Mouse (Mus musculus): ENCODE results near the gene Exoc6b.
"Not testable (repeated sequence)": the region's sequence is repeated elsewhere in the genome, so short reads cannot be mapped to it uniquely, and the experiment has no call there.

The Exoc6b gene

DNA sequence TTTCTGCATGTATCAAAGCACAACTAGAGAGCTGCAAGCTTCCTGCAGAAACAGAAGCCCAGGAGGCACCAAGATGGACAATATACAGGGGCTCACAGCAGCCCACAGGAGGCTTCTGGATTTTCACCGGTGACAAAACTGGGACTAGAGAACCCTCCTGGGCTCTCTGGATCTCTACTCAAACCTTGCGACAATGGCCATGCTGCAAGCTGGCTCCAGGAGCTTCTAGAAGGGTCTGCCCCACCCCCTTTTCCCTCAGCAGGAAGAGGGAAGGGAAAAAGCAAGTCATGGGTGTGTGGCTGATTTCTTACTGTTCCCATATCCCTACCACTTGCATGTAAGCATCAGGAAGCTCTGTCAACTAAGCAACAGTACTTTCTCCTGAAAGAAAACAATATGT lies 437.7 kb downstream of the Exoc6b start:
- no peak for DNase-seq (ENCODE audit: low read depth, low spot score)

- no peak for DNase-seq (ENCODE audit: low read depth, low spot score)
These were observed 439.0 kb downstream of the Exoc6b start for GRCm38 (mm10) chr6:84630276-84630675.

DNA sequence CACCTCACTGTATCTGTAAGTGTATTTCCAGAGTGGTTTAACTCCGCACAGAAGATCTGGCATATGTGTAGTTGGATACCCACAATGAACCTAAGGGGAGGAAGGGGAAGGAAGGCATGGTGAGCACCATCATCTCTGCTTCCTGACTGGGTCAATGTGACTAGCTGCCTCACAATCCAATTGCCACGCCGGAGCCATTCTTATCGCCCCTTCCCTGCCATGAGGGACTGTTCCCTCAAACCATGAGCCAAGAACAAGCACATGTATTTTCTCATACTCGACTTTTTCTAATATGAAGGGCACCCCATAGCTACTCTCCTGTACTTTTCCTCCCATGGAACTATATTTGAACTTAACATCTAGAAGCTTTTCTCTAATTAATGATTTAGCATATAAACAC lies 440.5 kb downstream of the Exoc6b start:
- DNase-seq (ENCODE audit: low read depth, low spot score): no peak

DNA sequence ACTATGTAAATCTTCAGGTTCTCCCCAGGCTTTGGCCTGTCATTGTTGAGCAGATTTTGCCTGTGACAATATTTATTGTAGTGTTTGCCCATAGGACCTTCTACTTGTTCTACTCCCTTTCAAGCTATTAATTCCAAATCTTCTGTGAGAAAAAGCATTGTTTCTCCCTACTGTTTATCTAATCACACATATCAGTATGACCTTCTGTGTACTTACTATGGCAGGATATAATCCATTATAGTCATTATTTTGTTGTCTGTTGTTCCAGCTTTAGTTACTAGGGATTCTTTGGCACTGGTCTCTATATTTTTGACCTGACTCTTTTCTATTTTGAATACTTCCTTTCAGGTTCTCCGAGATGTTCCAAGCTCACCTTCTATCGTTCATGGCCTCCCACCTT lies 442.9 kb downstream of the Exoc6b start:
- no peak for DNase-seq (ENCODE audit: low read depth, low spot score)

DNA sequence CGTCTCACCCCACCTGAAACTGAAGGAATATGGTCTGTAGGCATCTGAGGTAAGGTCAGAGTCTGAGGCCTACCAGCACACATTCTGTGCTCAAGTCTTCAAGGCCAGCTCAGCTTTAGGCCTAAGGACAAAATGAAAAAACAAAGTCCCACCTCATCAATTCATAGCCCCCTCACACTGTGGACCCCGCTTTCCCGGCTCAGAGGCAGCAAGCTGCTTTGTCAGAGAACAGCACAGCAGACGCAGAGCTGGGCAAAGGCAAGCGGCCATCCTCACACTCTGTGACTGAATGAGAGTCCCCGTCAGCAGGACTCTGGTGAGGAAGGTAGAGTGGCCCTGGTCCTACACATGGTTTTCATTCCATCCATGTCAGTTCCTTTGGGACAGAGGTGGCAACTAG lies 450.1 kb downstream of the Exoc6b start:
- DNase-seq (ENCODE audit: low read depth, low spot score): no peak

DNA sequence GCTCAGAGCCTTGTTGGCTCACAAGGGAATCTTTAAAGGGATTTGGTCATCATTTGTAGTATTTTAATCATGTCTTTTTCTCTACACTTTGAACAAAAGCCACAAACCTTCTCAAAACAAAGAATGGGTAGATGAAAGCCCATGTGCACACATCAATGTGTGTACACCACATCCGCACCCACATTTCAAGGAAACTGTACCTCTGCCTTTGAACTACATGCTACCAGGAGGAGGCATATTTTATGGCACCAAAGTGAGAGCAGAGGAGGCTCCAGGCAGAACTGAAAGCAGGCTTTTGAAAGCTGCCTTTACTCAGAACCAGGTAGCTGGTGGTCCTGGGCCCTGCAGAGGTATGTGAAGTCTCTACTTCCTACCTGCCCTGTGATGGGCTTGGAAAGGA lies 452.3 kb downstream of the Exoc6b start:
- DNase-seq (ENCODE audit: low read depth, low spot score): no peak

DNA sequence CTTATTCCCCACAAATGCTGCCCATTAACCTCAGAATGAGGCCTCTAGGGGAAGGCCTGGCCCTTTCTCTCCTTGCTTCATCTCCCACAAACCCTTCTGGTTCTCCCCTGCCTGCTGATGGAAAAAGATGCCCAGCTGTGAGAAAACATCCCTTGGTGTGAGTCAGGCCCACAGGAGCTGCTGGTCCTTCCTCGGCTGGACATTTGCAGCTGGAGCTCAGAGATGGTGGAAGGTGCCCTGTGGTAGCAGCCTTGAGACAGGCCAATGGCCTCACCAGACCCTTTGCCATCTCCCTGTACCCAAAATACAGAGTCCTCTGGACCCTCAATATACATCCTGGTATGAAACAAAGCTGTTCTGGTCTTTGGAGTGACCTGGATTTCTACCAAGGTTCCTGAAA lies 452.7 kb downstream of the Exoc6b start:
- DNase-seq (ENCODE audit: low read depth, low spot score): no peak

GRCm38 (mm10) chr6:84613561-84613960 lies 455.8 kb downstream of the Exoc6b start:
- no peak for DNase-seq (ENCODE audit: low read depth, low spot score)

DNA sequence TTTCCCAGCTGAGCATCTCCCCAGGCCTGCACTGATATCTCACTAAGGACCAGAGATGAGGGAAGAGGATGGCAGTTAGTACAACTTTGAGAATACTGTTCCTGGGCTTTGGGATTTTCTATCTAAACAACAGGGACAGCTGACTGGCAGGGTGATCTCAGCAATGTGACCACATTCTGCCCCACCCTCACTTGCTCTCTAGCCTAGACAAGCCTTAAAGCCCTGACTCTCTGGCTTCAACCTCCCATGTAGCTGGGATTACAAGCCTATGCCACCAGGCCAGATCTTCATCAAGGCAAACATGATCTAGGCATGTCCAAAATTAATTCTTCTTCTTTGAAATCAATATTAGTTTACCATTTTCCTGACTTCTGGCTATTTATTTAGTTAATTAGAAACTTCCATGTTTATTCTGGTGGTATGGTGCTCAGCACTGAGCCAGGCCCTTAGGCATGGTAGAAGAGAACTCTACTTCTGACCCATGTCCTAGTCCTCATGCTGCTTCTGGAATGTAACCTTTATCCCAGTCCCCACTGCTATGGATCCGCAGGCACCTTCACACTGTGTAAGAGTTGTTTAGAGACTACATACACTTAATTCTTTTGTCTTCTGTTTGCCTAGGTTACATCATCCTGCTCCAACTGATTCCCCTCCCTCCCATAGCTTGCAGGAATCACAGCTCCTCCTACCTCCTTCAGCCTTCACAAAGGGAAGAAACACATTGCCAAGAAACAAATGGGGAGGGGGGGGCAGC lies 468.0 kb downstream of the Exoc6b start:
- peak; percentile 9 for DNase-seq (ENCODE audit: low read depth, low spot score)

DNA sequence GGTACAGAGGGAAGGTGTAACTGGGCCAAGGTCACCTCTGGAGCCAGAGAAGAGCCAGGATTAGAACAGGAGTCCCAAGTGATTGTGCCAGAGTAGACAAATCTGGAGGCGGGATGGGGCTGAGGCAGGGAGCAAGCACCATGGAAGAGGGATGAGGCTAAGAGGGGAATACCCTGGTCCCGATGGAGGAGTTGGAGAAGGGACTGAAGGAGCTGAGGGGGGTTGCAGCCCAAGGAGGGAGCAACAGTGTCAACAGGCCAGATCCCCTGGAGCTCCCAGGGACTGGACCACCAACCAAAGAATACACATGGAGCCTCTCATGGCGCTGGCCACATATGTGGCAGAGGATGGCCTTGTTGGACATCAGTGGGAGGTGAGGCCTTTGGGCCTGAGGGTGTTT lies 470.0 kb downstream of the Exoc6b start:
- not testable (repeated sequence) for DNase-seq (ENCODE audit: low read depth, low spot score)

DNA sequence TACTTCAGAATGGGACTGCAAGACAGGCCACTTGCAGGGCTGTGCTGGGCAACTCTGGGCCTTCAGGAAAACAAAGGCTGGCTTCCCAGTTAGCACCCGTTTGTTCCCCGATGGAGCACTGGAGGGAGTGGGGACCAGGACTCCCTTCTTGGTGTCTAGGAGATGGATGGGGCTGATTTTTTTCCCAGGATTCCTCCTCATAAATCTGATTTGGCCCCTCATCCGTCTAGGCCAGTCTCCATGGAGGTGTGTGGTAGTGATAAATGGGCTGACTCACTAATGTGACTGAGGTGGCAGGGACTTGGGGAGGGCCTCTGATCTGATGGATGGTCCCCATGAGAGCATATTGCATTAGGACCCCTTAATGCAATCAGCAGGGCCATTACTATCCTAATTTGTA lies 470.6 kb downstream of the Exoc6b start:
- no peak for DNase-seq (ENCODE audit: low read depth, low spot score)

DNA sequence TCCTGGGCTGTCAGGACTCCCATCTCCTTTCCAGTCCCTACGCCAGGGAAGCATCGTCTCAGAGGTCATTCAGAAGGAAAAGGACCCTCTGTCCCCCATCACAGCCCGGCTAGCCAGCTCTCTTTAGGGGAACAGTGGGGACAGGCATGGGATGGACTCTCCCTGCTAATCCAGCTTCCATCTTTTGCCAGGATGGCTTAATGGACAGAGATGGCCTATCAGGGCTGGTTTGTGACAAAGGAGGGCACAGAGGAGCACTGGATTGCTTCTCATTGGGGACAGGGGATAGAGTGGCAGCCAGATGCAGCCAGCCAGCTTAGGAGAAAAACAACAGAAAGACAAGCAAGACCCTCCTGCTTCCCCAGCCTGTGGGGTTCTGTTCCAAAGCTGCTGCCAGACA lies 474.7 kb downstream of the Exoc6b start:
- no peak for DNase-seq (ENCODE audit: low read depth, low spot score)

DNA sequence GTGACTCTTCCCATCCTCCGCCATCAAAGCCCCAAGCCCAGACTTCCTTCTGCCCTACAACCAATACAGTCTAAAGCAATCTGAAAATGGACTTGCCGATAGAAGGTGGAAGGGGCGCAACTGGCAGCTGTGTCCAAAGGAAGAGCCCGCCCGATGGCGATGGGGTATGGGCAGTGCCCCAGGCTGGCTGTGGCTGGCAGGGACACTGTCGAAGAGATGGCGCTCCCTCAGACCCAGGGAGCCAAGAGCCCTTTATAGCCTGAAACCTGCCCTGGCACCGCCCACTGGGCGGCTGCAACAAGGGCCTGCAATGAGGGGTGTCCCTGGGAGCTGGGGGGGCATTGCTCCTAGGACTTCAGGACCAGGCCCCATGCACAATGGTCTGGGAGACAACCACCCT lies 475.6 kb downstream of the Exoc6b start, which contains the start of gene Cyp26b1:
Cyp26b1 (minus strand) TSS at position 216 of the 400 bp plus-strand sequence.
- no peak for DNase-seq (ENCODE audit: low read depth, low spot score)

GRCm38 (mm10) chr6:84590961-84591745 lies 478.2 kb downstream of the Exoc6b start:
- no peak for DNase-seq (ENCODE audit: low read depth, low spot score)

- peak; percentile 90 for DNase-seq (ENCODE audit: low read depth, low spot score)
These were observed 479.3 kb downstream of the Exoc6b start for GRCm38 (mm10) chr6:84589742-84590686.

DNA sequence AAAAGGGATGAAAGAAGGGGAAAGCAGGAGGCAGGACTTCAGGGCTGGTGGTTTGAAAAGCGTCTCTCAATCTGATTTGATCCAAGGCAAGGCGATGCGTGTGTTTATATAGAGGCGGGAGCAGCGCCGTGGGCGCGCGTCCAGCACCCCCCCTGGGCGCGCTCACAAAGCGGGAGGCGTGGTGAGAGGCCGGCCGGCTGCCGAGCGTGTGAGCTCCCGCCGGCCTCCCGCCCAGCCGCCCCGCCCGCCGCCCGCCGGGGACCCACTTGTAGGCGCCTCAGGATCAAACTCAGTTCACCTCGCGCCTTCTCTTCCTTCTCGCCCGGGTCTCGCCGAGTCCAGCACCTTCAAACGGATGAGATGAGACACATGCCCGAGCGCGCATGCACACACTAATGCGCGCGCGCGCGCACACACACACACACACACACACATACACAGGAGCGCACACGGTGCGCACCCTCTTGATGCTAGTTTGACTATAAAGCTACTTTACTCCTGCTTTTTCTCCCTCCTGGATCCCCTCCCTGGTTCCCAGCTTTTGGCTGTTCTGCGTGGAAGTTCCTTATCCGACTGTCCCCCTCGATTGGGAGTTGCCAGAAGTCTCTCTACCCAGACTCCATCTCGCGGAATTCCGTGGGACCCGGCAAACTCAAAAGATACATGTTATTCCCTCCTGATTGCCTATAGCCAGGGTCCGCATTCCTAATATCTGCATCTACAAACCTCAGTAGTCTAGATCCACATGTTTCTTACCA lies 480.2 kb downstream of the Exoc6b start:
- DNase-seq (ENCODE audit: low read depth, low spot score): peak; percentile 78

DNA sequence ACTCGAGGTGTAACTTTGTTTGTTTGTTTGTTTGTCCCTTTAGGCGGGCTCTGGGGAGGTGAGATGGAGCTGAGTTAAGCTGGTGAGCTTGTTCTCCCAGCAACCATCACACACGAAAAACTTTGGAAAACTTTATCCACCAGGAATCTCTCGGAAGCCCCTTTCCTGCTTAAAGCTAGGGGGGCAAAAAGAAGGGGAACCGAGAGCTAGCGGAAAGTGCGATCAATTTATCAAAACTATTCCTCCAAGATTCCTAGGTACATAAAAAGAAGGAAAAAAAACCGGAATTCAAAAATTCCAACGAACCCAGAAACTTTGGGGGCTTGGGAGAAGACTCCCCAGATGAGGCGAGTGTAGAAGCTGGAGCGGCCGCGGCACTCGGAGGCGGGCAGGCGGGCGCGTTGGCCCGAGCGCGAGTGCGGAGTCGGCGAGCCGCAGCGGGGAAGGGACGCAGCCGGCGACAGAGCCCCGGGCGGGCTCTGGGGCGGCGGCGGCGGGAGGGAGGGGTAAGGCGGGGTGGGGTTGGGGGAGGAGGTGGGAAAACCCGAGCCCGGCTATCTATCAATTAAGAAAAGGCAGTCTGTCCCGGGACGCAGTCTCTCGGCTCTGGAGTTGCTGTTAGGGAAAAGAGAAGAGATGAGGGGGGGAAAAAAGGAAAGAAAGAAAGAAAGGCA lies 481.0 kb downstream of the Exoc6b start:
- DNase-seq (ENCODE audit: low read depth, low spot score): peak; percentile 53

GRCm38 (mm10) chr6:84587471-84588101 lies 481.7 kb downstream of the Exoc6b start:
- DNase-seq (ENCODE audit: low read depth, low spot score): peak; percentile 74

DNA sequence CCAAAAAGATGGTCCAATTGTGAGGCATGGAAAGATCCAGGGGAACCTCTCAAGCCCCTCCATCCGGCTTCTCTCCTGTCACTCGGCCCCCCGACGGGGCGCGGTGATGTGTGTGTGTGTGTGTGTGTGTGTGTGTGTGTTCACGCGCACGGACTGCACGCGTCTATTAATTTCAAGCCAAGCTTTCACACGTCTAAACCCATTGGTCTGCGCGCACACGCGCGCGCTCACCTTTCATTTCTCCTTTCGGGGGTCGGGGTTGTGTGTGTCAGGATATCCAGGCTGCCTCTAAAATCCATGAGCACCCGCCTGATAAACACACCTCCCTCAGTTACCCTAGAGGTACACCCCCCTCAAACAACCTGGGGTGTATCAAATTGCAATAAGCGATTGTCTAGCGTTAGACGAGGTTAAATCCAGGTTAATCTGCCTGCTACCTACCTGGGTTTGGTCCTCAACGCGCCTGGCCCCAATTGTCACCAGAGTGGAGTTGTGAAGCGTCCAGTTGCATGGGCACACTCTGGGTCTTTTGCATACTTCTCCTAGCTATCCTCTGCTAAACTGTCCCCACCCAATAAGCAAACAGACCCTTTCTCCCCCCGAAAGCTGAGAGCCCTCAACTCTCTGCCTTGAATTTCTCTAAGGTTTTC lies 482.6 kb downstream of the Exoc6b start:
- no peak for DNase-seq (ENCODE audit: low read depth, low spot score)
